Mouse (Mus musculus) right cerebral cortex, postnatal 25 days (tissue): ENCODE data around the gene Yy1.

ENCODE experiments used
- DNase-seq: peaks from one replicate; pipeline ENCODE4 v3.0.0; 2022

Gene Yy1

DNA sequence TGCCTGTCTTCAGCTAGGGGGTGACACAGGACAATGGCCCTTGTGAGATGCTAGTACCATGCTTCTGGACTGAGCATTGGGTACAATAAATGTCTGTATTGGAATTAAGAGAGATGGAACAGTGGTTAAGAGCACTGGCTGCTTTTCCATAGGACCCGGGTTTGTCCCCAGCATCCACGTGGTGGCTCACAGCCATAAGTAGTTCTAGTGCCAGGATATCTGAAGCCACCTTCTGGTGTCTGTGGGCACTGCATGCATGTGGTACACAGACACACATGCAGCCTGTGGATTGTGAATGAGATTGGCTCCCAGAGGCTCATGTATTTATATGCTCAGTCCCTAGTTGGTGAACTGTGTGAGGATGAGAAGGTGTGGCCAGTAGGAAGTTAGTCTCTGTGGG is 76.8 kb downstream of the Yy1 start:
- no peak for DNase-seq
